Mouse (Mus musculus): ENCODE measurements at regions not wholly inside any gene's neighbourhood (a gene's known extent, or its start where the extent isn't known, plus 50 kb on each side); places are given as distances from the start of the nearest gene placed in this dataset.
A peak's percentile ranks its signal among the peaks of the same experiment; 100 is the strongest.

- no peak for DNase-seq (ENCODE audit: low spot score)
These were observed 92.6 kb upstream of the Pmepa1 start for GRCm38 (mm10) chr2:173368899-173369298.

- no peak for DNase-seq (ENCODE audit: low spot score)
These were observed 100.6 kb upstream of the Pmepa1 start for GRCm38 (mm10) chr2:173376926-173377325.

- DNase-seq (ENCODE audit: low spot score) = no peak
These were observed 101.3 kb upstream of the Pmepa1 start for GRCm38 (mm10) chr2:173377497-173378257.

GRCm38 (mm10) chr2:173379736-173380135 is 103.4 kb upstream of the Pmepa1 start:
- DNase-seq (ENCODE audit: low spot score) = no peak

GRCm38 (mm10) chr2:173380341-173380761 is 104.0 kb upstream of the Pmepa1 start:
- DNase-seq (ENCODE audit: low spot score) = no peak

- no peak for DNase-seq (ENCODE audit: low spot score)
These were observed 106.0 kb upstream of the Pmepa1 start for GRCm38 (mm10) chr2:173382176-173382813.

- no peak for DNase-seq (ENCODE audit: low spot score)
These were observed 108.7 kb upstream of the Pmepa1 start for GRCm38 (mm10) chr2:173384935-173385586.

- DNase-seq (ENCODE audit: low spot score) = peak; percentile 24
These were observed 109.4 kb upstream of the Pmepa1 start for GRCm38 (mm10) chr2:173385722-173386141.

GRCm38 (mm10) chr2:173388140-173388539 is 111.8 kb upstream of the Pmepa1 start:
- no peak for DNase-seq (ENCODE audit: low spot score)

GRCm38 (mm10) chr2:173392557-173393323 is 116.4 kb upstream of the Pmepa1 start:
- no peak for DNase-seq (ENCODE audit: low spot score)

GRCm38 (mm10) chr2:173393324-173393592 is 116.9 kb upstream of the Pmepa1 start:
- no peak for DNase-seq (ENCODE audit: low spot score)

- no peak for DNase-seq (ENCODE audit: low spot score)
These were observed 119.2 kb upstream of the Pmepa1 start for GRCm38 (mm10) chr2:173395526-173395925.

- DNase-seq (ENCODE audit: low spot score) = no peak
These were observed 121.6 kb upstream of the Pmepa1 start for GRCm38 (mm10) chr2:173397846-173398331.

- DNase-seq (ENCODE audit: low spot score) = no peak
These were observed 116.8 kb upstream of the 1700021F07Rik start for GRCm38 (mm10) chr2:173405629-173406028.

GRCm38 (mm10) chr2:173406344-173407094 is 115.9 kb upstream of the 1700021F07Rik start:
- no peak for DNase-seq (ENCODE audit: low spot score)

GRCm38 (mm10) chr2:173407133-173407532 is 115.3 kb upstream of the 1700021F07Rik start:
- DNase-seq (ENCODE audit: low spot score) = no peak

- no peak for DNase-seq (ENCODE audit: low spot score)
These were observed 113.7 kb upstream of the 1700021F07Rik start for GRCm38 (mm10) chr2:173408681-173409081.

GRCm38 (mm10) chr2:173409433-173409832 is 113.0 kb upstream of the 1700021F07Rik start:
- no peak for DNase-seq (ENCODE audit: low spot score)

- no peak for DNase-seq (ENCODE audit: low spot score)
These were observed 108.3 kb upstream of the 1700021F07Rik start for GRCm38 (mm10) chr2:173413906-173414656.

GRCm38 (mm10) chr2:173415429-173415828 is 107.0 kb upstream of the 1700021F07Rik start:
- DNase-seq (ENCODE audit: low spot score) = no peak

GRCm38 (mm10) chr2:173416921-173417320 is 105.5 kb upstream of the 1700021F07Rik start:
- DNase-seq (ENCODE audit: low spot score) = no peak
